Mouse (Mus musculus) kidney, embryonic 16.5 days (tissue): ENCODE results near the gene Smug1. TPM values are rescaled to one million over a fixed set of nuclear protein-coding genes. Genes with fewer than 3 reads are reported as not detected.

Source experiments
- ATAC-seq: fragments of 200-750 bp; cut with Nextera tagmentation; 2 replicates; pipeline ENCODE4 v1.8.0; 2017; ENCODE audit warnings: moderate TSS enrichment; ENCODE audit not compliant: low FRiP score, low TSS enrichment
- H3K27ac ChIP-seq: fragments of 300-500 bp; sonication (generic); 2 replicates; pipeline ENCODE4 v1.5.1; 2014; ENCODE audit warnings: low read length
- H3K27me3 ChIP-seq: fragments of 300-500 bp; sonication (generic); 2 replicates; pipeline ENCODE4 v1.6.1; 2014; ENCODE audit warnings: low read length, control low read depth, mixed read lengths; ENCODE audit not compliant: insufficient read depth
- H3K36me3 ChIP-seq: fragments of 300-500 bp; sonication (generic); 2 replicates; pipeline ENCODE4 v1.6.1; 2014; ENCODE audit warnings: low read length, control low read depth, mixed read lengths; ENCODE audit not compliant: insufficient read depth
- H3K4me1 ChIP-seq: fragments of 300-500 bp; sonication (generic); 2 replicates; pipeline ENCODE4 v1.6.1; 2014; ENCODE audit warnings: low read length, control low read depth, mixed read lengths; ENCODE audit not compliant: insufficient read depth
- H3K4me2 ChIP-seq: fragments of 300-500 bp; sonication (generic); replicated peaks from 2 replicates; pipeline ENCODE4 v1.6.1; 2014; ENCODE audit warnings: low read depth, low read length
- H3K4me3 ChIP-seq: fragments of 300-500 bp; sonication (generic); 2 replicates; pipeline ENCODE4 v1.5.1; 2014; ENCODE audit warnings: mild to moderate bottlenecking, low read length
- H3K9ac ChIP-seq: fragments of 300-500 bp; sonication (generic); replicated peaks from 2 replicates; pipeline ENCODE4 v1.6.1; 2014; ENCODE audit warnings: low read length
- H3K9me3 ChIP-seq: fragments of 300-500 bp; sonication (generic); 2 replicates; pipeline ENCODE4 v1.6.1; 2016; ENCODE audit warnings: low read length, control low read depth
- WGBS: fragments of 180-500 bp; shearing (Covaris S2); extraction: QIAGEN DNeasy Blood & Tissue Kit; methylation state at CpG from one replicate; pipeline ENCODE4 v1.1.7; 2014; 5-methylcytosine and 5-hydroxymethylcytosine counted together
- polyA plus RNA-seq: library from polyadenylated mRNA; unstranded; fragments of >200 nt; fragmentation: Nextera tagmentation; extraction: Ambion mirVana; gene quantifications from 2 replicates; pipeline ENCODE4 v1.2.1, GENCODE M21; 2015

Gene Smug1
- polyA plus RNA-seq, 1 experiment from 2014 or later, result 19.8 TPM

- no peaks in the 10 kb centered on the region for H3K9me3 ChIP-seq
- H3K9ac ChIP-seq, result 0 out of 2 replicates have a peak overlapping the region, but pooled peaks have one; percentile 31
- ATAC-seq, result no peak
- WGBS, result 12% methylated on average over 12 of the region's 12 CpGs
- H3K36me3 ChIP-seq, result no peaks in the 10 kb centered on the region
- H3K4me1 ChIP-seq, result peaks cover 42% of the 10 kb centered on the region
- peak overlapping the region; percentile 39 for H3K4me2 ChIP-seq
- H3K27me3 ChIP-seq, result peaks cover 26% of the 10 kb centered on the region
- no peak overlapping the region for H3K4me3 ChIP-seq
- peak overlapping the region; percentile 64 for H3K27ac ChIP-seq
Measured at GRCm38 (mm10) chr15:103178137-103178536, 11.2 kb upstream of the Smug1 start.

- Histone ChIP-seq H3K4me1 (peaks cover 42% of the 10 kb centered on the region), H3K36me3 (no peaks in the 10 kb centered on the region), H3K4me2 (peak overlapping the region; percentile 39), H3K9me3 (no peaks in the 10 kb centered on the region), H3K27me3 (peaks cover 29% of the 10 kb centered on the region), H3K27ac (peak overlapping the region; percentile 64), H3K4me3 (no peak overlapping the region), H3K9ac (peak overlapping the region; percentile 31; the same call in 1 of the 2 replicates)
- WGBS, result 2% methylated on average over 12 of the region's 12 CpGs
- ATAC-seq, result peak; percentile 39
Measured at GRCm38 (mm10) chr15:103177611-103178041, 10.7 kb upstream of the Smug1 start.

- H3K4me3 ChIP-seq, result no peak overlapping the region; the same call in 1 of the 2 replicates
- ATAC-seq, result peak; percentile 71
- H3K9ac ChIP-seq, result no peak overlapping the region; the same call in 1 of the 2 replicates
- H3K4me2 ChIP-seq, result peak overlapping the region; percentile 39
- no peaks in the 10 kb centered on the region for H3K9me3 ChIP-seq
- H3K27me3 ChIP-seq, result peaks cover 31% of the 10 kb centered on the region
- H3K27ac ChIP-seq, result peak overlapping the region; percentile 64
- peaks cover 39% of the 10 kb centered on the region for H3K4me1 ChIP-seq
- H3K36me3 ChIP-seq, result no peaks in the 10 kb centered on the region
- WGBS, result under 1% methylated on average over 18 of the region's 18 CpGs
Measured at GRCm38 (mm10) chr15:103176874-103177421, 10.1 kb upstream of the Smug1 start.

GRCm38 (mm10) chr15:103173251-103173650 lies 6.4 kb upstream of the Smug1 start:
- WGBS, result 81% methylated on average over 5 of the region's 5 CpGs
- peaks cover 45% of the 10 kb centered on the region for H3K27me3 ChIP-seq
- no peak overlapping the region for H3K4me2 ChIP-seq
- no peaks in the 10 kb centered on the region for H3K36me3 ChIP-seq
- no peak overlapping the region; the same call in 1 of the 2 replicates for H3K9ac ChIP-seq
- H3K4me3 ChIP-seq, result no peak overlapping the region
- H3K4me1 ChIP-seq, result peaks cover 61% of the 10 kb centered on the region
- ATAC-seq, result no peak
- H3K27ac ChIP-seq, result no peak overlapping the region
- no peaks in the 10 kb centered on the region for H3K9me3 ChIP-seq

GRCm38 (mm10) chr15:103172537-103172936 lies 5.6 kb upstream of the Smug1 start:
- H3K27ac ChIP-seq, result no peak overlapping the region
- H3K9me3 ChIP-seq, result no peaks in the 10 kb centered on the region
- WGBS, result 6% methylated on average over 10 of the region's 10 CpGs
- H3K4me2 ChIP-seq, result no peak overlapping the region
- H3K4me3 ChIP-seq, result no peak overlapping the region
- H3K9ac ChIP-seq, result no peak overlapping the region
- no peaks in the 10 kb centered on the region for H3K36me3 ChIP-seq
- H3K4me1 ChIP-seq, result peaks cover 61% of the 10 kb centered on the region
- H3K27me3 ChIP-seq, result peaks cover 47% of the 10 kb centered on the region
- no peak for ATAC-seq

- H3K27ac ChIP-seq, result peak overlapping the region; percentile 39; the same call in 1 of the 2 replicates
- 8% methylated on average over 8 of the region's 8 CpGs for WGBS
Measured at GRCm38 (mm10) chr15:103171276-103171675, 4.4 kb upstream of the Smug1 start.

GRCm38 (mm10) chr15:103170316-103170679 lies 3.4 kb upstream of the Smug1 start:
- WGBS, result 17% methylated on average over 14 of the region's 16 CpGs

More at GRCm38 (mm10) chr15:103171276-103171675, 4.4 kb upstream of the Smug1 start:
- no peaks in the 10 kb centered on the region for H3K9me3 ChIP-seq
- no peak for ATAC-seq
- H3K4me2 ChIP-seq, result peak overlapping the region; percentile 5; the same call in 1 of the 2 replicates
- peaks cover 53% of the 10 kb centered on the region for H3K4me1 ChIP-seq
- H3K36me3 ChIP-seq, result no peaks in the 10 kb centered on the region
- H3K4me3 ChIP-seq, result no peak overlapping the region
- no peak overlapping the region for H3K9ac ChIP-seq
- H3K27me3 ChIP-seq, result peaks cover 55% of the 10 kb centered on the region

GRCm38 (mm10) chr15:103169612-103170315 lies 2.9 kb upstream of the Smug1 start:
- peak overlapping the region; percentile 88 for H3K4me2 ChIP-seq
- peak overlapping the region; percentile 66 for H3K9ac ChIP-seq
- H3K27me3 ChIP-seq, result peaks cover 44% of the 10 kb centered on the region
- no peak for ATAC-seq
- no peaks in the 10 kb centered on the region for H3K9me3 ChIP-seq
- peaks cover 60% of the 10 kb centered on the region for H3K4me1 ChIP-seq
- peak overlapping the region; percentile 52 for H3K4me3 ChIP-seq
- peak overlapping the region; percentile 35 for H3K27ac ChIP-seq
- no peaks in the 10 kb centered on the region for H3K36me3 ChIP-seq
- 7% methylated on average over 18 of the region's 26 CpGs for WGBS

More at GRCm38 (mm10) chr15:103170316-103170679, 3.4 kb upstream of the Smug1 start:
- peak overlapping the region; percentile 52 for H3K4me3 ChIP-seq
- H3K9me3 ChIP-seq, result no peaks in the 10 kb centered on the region
- peak overlapping the region; percentile 66 for H3K9ac ChIP-seq
- peak overlapping the region; percentile 35 for H3K27ac ChIP-seq
- H3K4me1 ChIP-seq, result peaks cover 57% of the 10 kb centered on the region
- H3K36me3 ChIP-seq, result no peaks in the 10 kb centered on the region
- H3K4me2 ChIP-seq, result peak overlapping the region; percentile 88
- no peak for ATAC-seq
- peaks cover 47% of the 10 kb centered on the region for H3K27me3 ChIP-seq

GRCm38 (mm10) chr15:103168801-103169611 lies 2.1 kb upstream of the Smug1 start:
- peak overlapping the region; percentile 52 for H3K4me3 ChIP-seq
- peak; percentile 7; the same call in 1 of the 2 replicates for ATAC-seq
- H3K27ac ChIP-seq, result peak overlapping the region; percentile 35
- peaks cover 38% of the 10 kb centered on the region for H3K27me3 ChIP-seq
- H3K4me2 ChIP-seq, result peak overlapping the region; percentile 88
- peaks cover 60% of the 10 kb centered on the region for H3K4me1 ChIP-seq
- H3K9ac ChIP-seq, result peak overlapping the region; percentile 66
- H3K36me3 ChIP-seq, result no peaks in the 10 kb centered on the region
- H3K9me3 ChIP-seq, result no peaks in the 10 kb centered on the region
- under 1% methylated on average over 63 of the region's 63 CpGs for WGBS
